Mouse (Mus musculus): ENCODE data around the gene Cfap46.

DNA sequence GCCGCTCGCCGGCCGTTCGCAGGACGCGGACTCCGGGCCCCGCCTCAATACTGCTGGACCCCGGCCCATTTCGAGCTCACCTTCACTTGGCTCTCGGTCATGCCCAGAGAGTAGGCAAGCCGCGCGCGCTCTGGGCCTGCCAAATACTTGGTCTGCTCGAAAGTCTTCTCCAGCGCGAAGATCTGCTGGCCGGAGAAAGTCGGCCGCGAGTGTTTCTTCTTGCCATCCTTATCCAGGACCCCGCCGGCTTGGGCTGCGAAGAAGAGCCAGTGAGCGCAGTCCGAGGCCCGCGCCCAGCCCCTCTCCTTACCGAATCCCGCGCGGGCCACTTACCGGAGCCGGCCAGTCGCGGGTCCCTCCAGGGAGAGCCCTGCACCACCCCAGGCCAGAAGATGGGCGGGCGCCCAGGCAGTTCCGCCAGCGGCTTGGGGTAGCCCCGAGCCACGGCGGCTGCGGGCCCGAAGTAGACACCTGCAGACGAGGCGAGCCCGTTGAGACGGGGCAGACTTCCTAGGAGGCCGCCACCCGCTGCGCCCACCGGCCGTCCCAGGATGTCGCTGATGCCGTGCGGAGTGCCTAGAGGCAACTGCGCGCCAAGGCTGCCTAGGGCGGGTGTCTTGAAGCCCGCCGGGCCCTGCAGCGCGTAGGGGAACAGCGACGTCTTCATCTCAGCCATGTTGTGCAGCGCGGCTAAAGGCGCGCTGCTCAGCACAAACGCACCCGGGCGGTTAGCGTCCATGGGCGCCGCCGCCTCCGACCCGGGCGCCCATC, 101.6 kb downstream of the Cfap46 start:
- TF ChIP-seq CTCF (IDR thresholded peaks at IDR 0.05), result no peak
- no peak for TF ChIP-seq EP300 (IDR thresholded peaks at IDR 0.05)

Measured in lung, postnatal 0 days (tissue).